Mouse (Mus musculus): Measurements from ENCODE around the gene Lrrc4b. TPM values are rescaled to one million over a fixed set of nuclear protein-coding genes. Genes with fewer than 3 reads are reported as not detected.
A peak's percentile ranks its signal among the peaks of the same experiment; 100 is the strongest.

The Lrrc4b gene
- total RNA-seq, 2 experiments from 2014 or later, result 50.2 to 51.9 TPM

- DNase-seq, result no peak
Measured at GRCm38 (mm10) chr7:44487936-44488335, 59.1 kb downstream of the Lrrc4b start.

- DNase-seq, result peak; percentile 12
Measured at GRCm38 (mm10) chr7:44488545-44488944, 59.7 kb downstream of the Lrrc4b start.

GRCm38 (mm10) chr7:44490281-44490680 lies 61.5 kb downstream of the Lrrc4b start:
- no peak for DNase-seq

- DNase-seq, result no peak
Measured at GRCm38 (mm10) chr7:44491391-44491790, 62.6 kb downstream of the Lrrc4b start.

- DNase-seq, result no peak
Measured at GRCm38 (mm10) chr7:44492166-44492826, 63.5 kb downstream of the Lrrc4b start.

- DNase-seq, result no peak
Measured at GRCm38 (mm10) chr7:44494681-44495080, 65.9 kb downstream of the Lrrc4b start.

- no peak for DNase-seq
Measured at GRCm38 (mm10) chr7:44495086-44495485, 66.3 kb downstream of the Lrrc4b start.

GRCm38 (mm10) chr7:44495992-44496770 lies 67.4 kb downstream of the Lrrc4b start, which contains the start of the genes Emc10 and Fam71e1:
Gene Emc10, minus strand, starts transcription at chr7:44496529.
Gene Fam71e1, plus strand, starts transcription at chr7:44496581.
- DNase-seq, result peak; percentile 97

GRCm38 (mm10) chr7:44496771-44497109 lies 67.9 kb downstream of the Lrrc4b start:
- DNase-seq, result no peak

GRCm38 (mm10) chr7:44497361-44498055 lies 68.7 kb downstream of the Lrrc4b start:
- no peak for DNase-seq

GRCm38 (mm10) chr7:44498922-44499321 lies 70.1 kb downstream of the Lrrc4b start:
- DNase-seq, result no peak

- DNase-seq, result no peak
Measured at GRCm38 (mm10) chr7:44500046-44500445, 71.2 kb downstream of the Lrrc4b start.

- DNase-seq, result peak; percentile 83
Measured at GRCm38 (mm10) chr7:44501563-44502115, 72.8 kb downstream of the Lrrc4b start.

- DNase-seq, result no peak
Measured at GRCm38 (mm10) chr7:44507491-44507890, 78.7 kb downstream of the Lrrc4b start.

Small RNA genes within 50 kb of the gene (microRNA-seq; reads per million reads assigned to microRNA genes)
- 2.8 to 3.5 reads per million in 2 experiments for gene Mir7052

Other genes with a start within 250 kb of the Lrrc4b start
- gene Klk1b24, start 240.8 kb upstream of the Lrrc4b start, total RNA-seq (2021), result not detected
- gene Klk1b3, start 230.8 kb upstream of the Lrrc4b start, total RNA-seq (2021), result not detected
- not detected for gene Klk1b4, start 221.6 kb upstream of the Lrrc4b start, total RNA-seq (2021)
- gene Klk1b5, start 213.1 kb upstream of the Lrrc4b start, total RNA-seq (2021), result not detected
- not detected for gene Klk1, start 203.7 kb upstream of the Lrrc4b start, total RNA-seq (2021)
- gene Gm36864, start 192.8 kb upstream of the Lrrc4b start, total RNA-seq (2021), result not detected
- under 1 TPM; 0.61 to 0.79 TPM for gene 1700028J19Rik, start 182.3 kb upstream of the Lrrc4b start, total RNA-seq (2021)
- gene 2410002F23Rik, start 182.3 kb upstream of the Lrrc4b start, total RNA-seq (2021), result 10 to 100 TPM; 72.0 to 72.7 TPM
- gene Acp4, start 171.6 kb upstream of the Lrrc4b start, total RNA-seq (2021), result not detected
- not detected for gene Gm15517, start 167.6 kb upstream of the Lrrc4b start, total RNA-seq (2021)
- under 1 TPM; 0.71 to 0.92 TPM for gene Clec11a, start 122.1 kb upstream of the Lrrc4b start, total RNA-seq (2021)
- gene Shank1, start 118.8 kb upstream of the Lrrc4b start, total RNA-seq (2021), result 1 to 10 TPM; 3.5 to 4.6 TPM
- gene Syt3, start 44.9 kb upstream of the Lrrc4b start, total RNA-seq (2021), result 1 to 10 TPM in 1 of 2 experiments, under 1 TPM in 1; 0.88 to 1.4 TPM
- not detected for gene 1700008O03Rik, start 43.2 kb upstream of the Lrrc4b start, total RNA-seq (2021)
- gene Aspdh, start 36.4 kb downstream of the Lrrc4b start, total RNA-seq (2021), result 1 to 10 TPM; 2.2 TPM
- 10 to 100 TPM; 71.8 to 81.4 TPM for gene Josd2, start 39.0 kb downstream of the Lrrc4b start, total RNA-seq (2021)
- gene Emc10, start 67.5 kb downstream of the Lrrc4b start, total RNA-seq (2021), result 10 to 100 TPM; 91.4 to 93.4 TPM
- 1 to 10 TPM; 6.3 to 6.7 TPM for gene Fam71e1, start 67.6 kb downstream of the Lrrc4b start, total RNA-seq (2021)
- 10 to 100 TPM; 15.3 to 15.8 TPM for gene Mybpc2, start 95.6 kb downstream of the Lrrc4b start, total RNA-seq (2021)
- under 1 TPM; 0.43 to 0.76 TPM for gene Spib, start 103.1 kb downstream of the Lrrc4b start, total RNA-seq (2021)
- gene Pold1, start 119.8 kb downstream of the Lrrc4b start, total RNA-seq (2021), result 10 to 100 TPM; 42.4 to 46.5 TPM
- gene Nr1h2, start 124.9 kb downstream of the Lrrc4b start, total RNA-seq (2021), result 10 to 100 TPM; 45.5 to 47.2 TPM
- gene Napsa, start 143.4 kb downstream of the Lrrc4b start, total RNA-seq (2021), result under 1 TPM; 0.50 to 0.59 TPM
- gene Kcnc3, start 161.6 kb downstream of the Lrrc4b start, total RNA-seq (2021), result under 1 TPM; 0.38 to 0.43 TPM
- 10 to 100 TPM; 11.8 to 14.3 TPM for gene Myh14, start 241.8 kb downstream of the Lrrc4b start, total RNA-seq (2021)